Mouse (Mus musculus) limb, embryonic 10.5 days (tissue): ENCODE results near the gene Man2c1. TPM values are rescaled to one million over a fixed set of nuclear protein-coding genes. Genes with fewer than 3 reads are reported as not detected.
A peak's percentile ranks its signal among the peaks of the same experiment; 100 is the strongest.

ENCODE experiments used
- DNase-seq: peaks from one replicate; pipeline ENCODE4 v3.0.0-alpha.2; 2017; ENCODE audit warnings: low spot score
- H3K27ac ChIP-seq: fragments of 300-500 bp; sonication (generic); 2 replicates; pipeline ENCODE4 v1.5.1; 2016; ENCODE audit warnings: mild to moderate bottlenecking
- H3K27me3 ChIP-seq: fragments of 300-500 bp; sonication (generic); 2 replicates; pipeline ENCODE4 v1.6.1; 2016; ENCODE audit warnings: low read depth, mild to moderate bottlenecking; ENCODE audit not compliant: poor library complexity, severe bottlenecking
- H3K36me3 ChIP-seq: fragments of 300-500 bp; sonication (generic); 2 replicates; pipeline ENCODE4 v1.6.1; 2016; ENCODE audit warnings: mild to moderate bottlenecking, moderate library complexity
- H3K4me1 ChIP-seq: fragments of 300-500 bp; sonication (generic); 2 replicates; pipeline ENCODE4 v1.6.1; 2016
- H3K4me3 ChIP-seq: fragments of 300-500 bp; sonication (generic); 2 replicates; pipeline ENCODE4 v1.5.1; 2016; ENCODE audit warnings: mild to moderate bottlenecking, moderate library complexity
- H3K9me3 ChIP-seq: fragments of 300-500 bp; sonication (generic); replicated peaks from 2 replicates; pipeline ENCODE4 v1.6.1; 2016; ENCODE audit warnings: mild to moderate bottlenecking
- WGBS: fragments of 180-500 bp; shearing (Covaris S2); methylation state at CpG from one replicate; pipeline ENCODE4 v1.1.7; 2016; 5-methylcytosine and 5-hydroxymethylcytosine counted together
- polyA plus RNA-seq: library from polyadenylated mRNA; unstranded; fragments of >200 nt; fragmentation: Nextera tagmentation; extraction: Ambion mirVana; gene quantifications from 2 replicates; pipeline ENCODE4 v1.2.1, GENCODE M21; 2016

The Man2c1 gene
- polyA plus RNA-seq, 1 experiment from 2014 or later: 72.1 TPM

DNA sequence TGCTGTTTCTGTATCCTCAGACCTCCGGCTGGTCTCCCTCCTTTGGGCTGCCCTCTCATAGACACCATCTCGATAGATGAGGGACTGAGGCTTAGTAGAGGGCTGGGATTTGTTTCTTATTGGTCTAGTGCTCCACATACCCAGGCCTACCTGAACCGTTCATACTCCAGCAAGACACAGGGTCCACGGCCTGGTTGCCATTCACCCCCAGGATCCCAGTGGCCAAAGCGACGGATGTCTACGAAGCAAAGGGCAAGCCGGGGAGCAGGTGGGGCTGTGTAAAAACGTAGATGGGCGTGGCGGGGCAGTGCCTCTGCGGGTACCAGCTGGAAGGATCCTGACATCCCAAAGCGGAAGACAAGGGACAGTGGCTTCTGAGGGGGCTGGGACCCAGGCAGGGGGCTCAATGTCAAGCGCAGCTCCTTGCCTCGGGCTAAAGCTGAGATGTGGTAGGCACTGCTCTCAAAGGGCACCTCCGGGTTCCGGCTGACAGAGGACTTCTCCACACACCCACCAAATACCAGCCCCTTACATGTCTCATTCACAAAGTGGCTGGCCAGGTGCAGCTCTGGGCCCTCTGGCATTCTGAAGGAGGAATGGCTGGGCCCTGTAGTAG lies 16.1 kb downstream of the Man2c1 start:
- H3K36me3 ChIP-seq: peaks cover 26% of the 10 kb centered on the region
- H3K9me3 ChIP-seq: no peaks in the 10 kb centered on the region
- H3K4me3 ChIP-seq: no peak overlapping the region
- H3K27ac ChIP-seq: no peak overlapping the region
- DNase-seq: no peak
- H3K27me3 ChIP-seq: no peaks in the 10 kb centered on the region
- WGBS: 90% methylated on average over 17 of the region's 17 CpGs
- peaks cover 19% of the 10 kb centered on the region for H3K4me1 ChIP-seq

DNA sequence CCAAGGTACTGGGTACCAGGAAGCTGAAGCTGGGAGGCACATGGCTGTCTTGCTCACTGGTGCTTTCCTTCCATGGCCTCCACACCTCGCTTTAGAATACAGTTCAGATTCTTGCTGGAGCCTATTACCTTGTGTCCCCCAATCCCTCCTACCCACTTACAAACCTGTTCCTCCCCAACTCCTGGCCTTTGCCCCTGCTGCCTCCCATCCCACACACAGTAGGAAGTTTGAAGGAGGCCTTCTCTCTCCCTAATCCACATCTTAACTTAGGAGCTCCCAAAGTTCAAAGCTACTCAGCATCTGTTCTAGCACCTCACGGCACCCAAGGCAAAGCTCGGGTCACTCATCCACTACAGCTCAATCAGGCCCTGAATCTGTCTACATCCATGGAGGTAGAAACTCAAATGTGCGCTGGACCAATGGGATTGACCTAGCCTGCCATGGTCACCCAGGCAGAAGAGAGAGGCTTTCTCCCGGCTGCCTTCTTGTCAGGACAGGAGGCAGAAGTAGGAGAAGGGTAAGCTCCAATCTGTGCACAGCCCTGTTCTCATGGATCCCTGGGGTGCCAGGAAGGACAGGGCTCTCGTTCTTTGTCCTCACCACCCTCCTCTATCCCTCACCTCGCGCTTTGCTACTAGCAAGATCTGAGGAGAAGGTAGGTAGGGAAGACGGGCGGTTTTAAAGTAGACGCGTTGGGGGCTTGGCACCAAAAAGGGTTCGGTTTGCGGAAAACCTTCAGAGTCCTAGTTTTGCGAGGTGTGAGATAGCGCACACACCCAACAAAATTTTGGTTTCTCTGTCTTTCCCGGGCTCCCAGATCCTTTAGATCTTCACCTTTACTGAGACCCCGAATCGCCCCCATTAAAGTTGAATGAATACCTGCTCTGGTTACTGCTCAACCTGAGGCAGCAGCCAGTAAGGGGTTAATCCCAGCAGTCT lies 17.0 kb downstream of the Man2c1 start:
- WGBS: 8% methylated on average over 19 of the region's 19 CpGs
- H3K27ac ChIP-seq: peak overlapping the region; percentile 83
- DNase-seq: no peak
- H3K36me3 ChIP-seq: peaks cover 17% of the 10 kb centered on the region
- H3K9me3 ChIP-seq: no peaks in the 10 kb centered on the region
- H3K4me3 ChIP-seq: peak overlapping the region; percentile 64
- peaks cover 19% of the 10 kb centered on the region for H3K4me1 ChIP-seq
- H3K27me3 ChIP-seq: no peaks in the 10 kb centered on the region

DNA sequence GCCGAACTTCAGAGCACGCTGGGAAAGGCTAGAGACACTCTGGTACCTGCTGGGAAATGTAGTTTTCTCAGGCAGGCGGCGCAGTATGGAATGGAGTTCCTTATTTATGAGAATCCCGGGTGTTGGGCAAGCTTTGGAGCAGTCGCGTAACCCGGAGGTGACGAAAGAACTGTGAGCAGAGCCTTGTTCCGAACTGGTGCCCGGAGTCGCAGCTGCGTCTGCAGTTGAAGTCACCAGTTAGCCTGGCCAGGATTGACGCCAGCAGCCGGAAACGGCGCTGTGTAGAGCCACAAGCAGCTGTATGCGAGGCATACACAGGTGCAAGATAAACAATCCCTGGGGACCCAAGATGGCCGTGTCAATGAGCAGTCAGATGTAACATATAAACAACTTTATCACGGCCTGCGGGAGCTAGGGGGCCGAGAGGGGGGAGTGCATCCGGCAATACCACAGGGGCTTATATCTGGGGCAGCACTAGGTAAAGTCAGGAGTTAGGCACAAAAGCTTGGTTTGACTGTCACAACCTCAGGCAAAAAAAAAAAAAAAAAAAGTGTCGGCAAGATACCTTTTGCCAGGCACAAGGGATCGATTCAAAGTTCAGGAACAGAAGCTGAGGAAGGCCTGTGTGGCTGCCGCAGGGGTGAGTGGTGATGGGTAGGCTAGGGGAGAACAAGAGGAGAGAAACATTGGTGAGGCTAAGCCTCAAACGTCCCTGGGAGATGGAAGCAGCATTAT lies 17.8 kb downstream of the Man2c1 start, which contains the start of gene Neil1:
Gene Neil1, minus strand, starts transcription at position 162 of the 735 bp plus-strand sequence.
- peaks cover 8% of the 10 kb centered on the region for H3K36me3 ChIP-seq
- WGBS: 2% methylated on average over 27 of the region's 27 CpGs
- no peaks in the 10 kb centered on the region for H3K27me3 ChIP-seq
- H3K9me3 ChIP-seq: no peaks in the 10 kb centered on the region
- peak; percentile 82 for DNase-seq
- H3K4me1 ChIP-seq: peaks cover 19% of the 10 kb centered on the region
- peak within 1 kb of the TSS; percentile 64 for H3K4me3 ChIP-seq
- peak within 1 kb of the TSS; percentile 83 for H3K27ac ChIP-seq

DNA sequence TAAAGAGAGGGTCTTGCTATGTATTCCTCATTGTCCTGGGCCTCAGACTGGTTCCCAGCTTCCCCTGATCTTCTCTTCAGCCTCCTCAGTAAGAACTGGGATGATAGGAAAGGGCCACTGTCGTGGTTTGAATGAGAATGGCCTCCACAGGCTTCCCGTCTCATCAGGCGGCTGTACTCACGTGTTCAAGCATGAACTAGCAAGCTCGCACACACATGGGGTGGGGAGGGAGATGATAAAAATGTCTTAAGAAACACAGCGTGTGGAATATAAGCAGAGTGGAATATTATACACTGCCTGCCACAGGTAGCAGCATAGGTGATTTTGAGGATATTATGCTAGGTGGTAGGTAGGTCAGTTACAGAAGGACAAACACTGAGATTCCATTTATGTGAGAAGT lies 18.5 kb downstream of the Man2c1 start:
- H3K36me3 ChIP-seq: 0 out of 2 replicates have a peak, but pooled peaks cover 2% of the 10 kb centered on the region
- WGBS: 80% methylated on average over 6 of the region's 6 CpGs
- DNase-seq: no peak
- H3K9me3 ChIP-seq: no peaks in the 10 kb centered on the region
- H3K27me3 ChIP-seq: no peaks in the 10 kb centered on the region
- peak overlapping the region; percentile 64 for H3K4me3 ChIP-seq
- peaks cover 19% of the 10 kb centered on the region for H3K4me1 ChIP-seq
- peak overlapping the region; percentile 83; the same call in 1 of the 2 replicates for H3K27ac ChIP-seq

DNA sequence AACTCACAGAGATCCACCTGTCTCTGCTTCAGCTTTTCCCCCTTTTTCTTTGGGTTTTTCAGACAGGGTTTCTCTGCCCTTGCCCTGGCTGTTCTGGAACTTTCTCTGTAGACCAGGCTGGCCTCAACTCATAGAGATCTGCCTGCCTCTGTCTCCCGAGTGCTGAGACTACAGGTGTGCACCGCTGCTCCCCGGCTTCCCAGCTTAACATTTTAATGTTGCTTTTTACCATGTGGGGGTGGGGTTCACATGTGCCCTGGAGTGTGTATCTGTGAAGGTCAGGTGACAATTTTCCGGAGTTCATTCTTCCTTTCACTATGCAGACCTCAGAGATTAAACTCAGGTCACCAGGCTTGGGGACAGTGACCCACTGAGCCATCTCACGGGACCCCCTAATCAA lies 19.7 kb downstream of the Man2c1 start:
- WGBS: 86% methylated on average over 5 of the region's 5 CpGs
- no peak for DNase-seq
- Histone ChIP-seq H3K4me1 (peaks cover 19% of the 10 kb centered on the region), H3K27me3 (no peaks in the 10 kb centered on the region), H3K9me3 (no peaks in the 10 kb centered on the region), H3K4me3 (no peak overlapping the region), H3K27ac (no peak overlapping the region), H3K36me3 (peaks cover 6% of the 10 kb centered on the region; the same call in 1 of the 2 replicates)

DNA sequence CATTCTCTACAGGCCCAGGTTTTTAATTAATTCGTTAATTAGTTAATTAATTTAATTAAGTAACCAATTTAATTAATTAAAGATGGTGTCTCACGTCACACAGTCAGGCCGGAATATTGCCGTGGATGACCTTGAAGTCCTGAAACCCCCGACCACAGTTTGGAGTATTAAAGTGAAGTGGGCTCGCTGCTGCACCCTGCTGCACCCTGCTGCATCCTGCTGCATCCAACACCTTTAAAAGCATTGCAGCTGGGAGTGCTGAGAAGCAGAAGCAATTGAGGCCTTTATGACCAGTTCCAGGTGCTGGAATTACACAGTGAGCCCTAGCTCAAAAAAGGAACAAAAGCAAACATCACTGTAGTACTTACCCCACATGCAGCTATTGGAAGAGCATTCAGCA lies 21.8 kb downstream of the Man2c1 start:
- H3K27ac ChIP-seq: no peak overlapping the region
- 54% methylated on average over 6 of the region's 6 CpGs for WGBS
- DNase-seq: no peak
- no peaks in the 10 kb centered on the region for H3K9me3 ChIP-seq
- H3K27me3 ChIP-seq: no peaks in the 10 kb centered on the region
- H3K4me1 ChIP-seq: peaks cover 18% of the 10 kb centered on the region
- peaks cover 13% of the 10 kb centered on the region; the same call in 1 of the 2 replicates for H3K36me3 ChIP-seq
- H3K4me3 ChIP-seq: no peak overlapping the region

DNA sequence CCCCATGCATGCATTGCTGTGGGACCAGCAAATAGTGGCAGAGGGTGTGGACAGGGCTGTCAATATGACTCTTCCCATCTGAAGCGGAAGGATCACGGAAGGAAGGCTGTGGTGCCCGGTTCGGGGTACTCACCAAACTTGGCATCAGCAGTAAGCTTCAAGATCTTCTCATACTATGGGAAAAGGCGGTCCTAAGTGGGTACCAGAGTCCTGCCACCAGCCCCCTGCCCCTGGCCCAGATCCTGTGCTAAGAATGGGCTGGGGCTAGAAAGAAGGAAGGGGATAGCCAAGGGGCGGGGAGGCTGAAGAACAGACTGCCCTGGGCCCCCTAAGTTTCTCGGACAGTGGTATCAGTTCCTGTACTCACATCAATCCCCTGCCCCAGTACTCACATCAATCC lies 25.9 kb downstream of the Man2c1 start:
- Histone ChIP-seq H3K36me3 (peaks cover 13% of the 10 kb centered on the region; the same call in 1 of the 2 replicates), H3K4me3 (no peak overlapping the region), H3K27me3 (no peaks in the 10 kb centered on the region), H3K9me3 (no peaks in the 10 kb centered on the region), H3K4me1 (peaks cover 19% of the 10 kb centered on the region), H3K27ac (no peak overlapping the region)
- 91% methylated on average over 7 of the region's 7 CpGs for WGBS
- DNase-seq: no peak

DNA sequence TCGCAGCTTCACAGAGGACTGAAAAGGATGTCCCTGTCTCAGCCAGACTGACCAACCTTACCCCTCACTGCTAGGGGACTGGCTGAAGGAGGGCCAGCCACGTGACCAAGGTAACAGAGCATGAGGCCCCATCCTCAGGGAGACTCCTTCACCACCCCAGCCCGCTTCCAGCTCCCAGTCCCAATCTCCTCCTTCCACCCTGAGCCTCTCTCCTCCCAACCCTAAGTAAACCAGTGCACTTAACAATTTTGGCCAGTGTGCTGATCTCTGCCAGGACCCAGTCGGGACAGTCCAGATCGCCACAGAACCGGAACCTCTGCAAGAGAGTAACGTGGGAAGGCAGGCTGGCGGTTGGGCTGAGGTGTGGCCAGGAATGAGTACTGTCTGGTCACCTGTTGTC lies 26.3 kb downstream of the Man2c1 start:
- WGBS: 89% methylated on average over 8 of the region's 8 CpGs
- Histone ChIP-seq H3K9me3 (no peaks in the 10 kb centered on the region), H3K36me3 (peaks cover 13% of the 10 kb centered on the region; the same call in 1 of the 2 replicates), H3K27ac (no peak overlapping the region), H3K4me3 (peak overlapping the region; percentile 90), H3K27me3 (no peaks in the 10 kb centered on the region), H3K4me1 (peaks cover 19% of the 10 kb centered on the region)
- DNase-seq: no peak

DNA sequence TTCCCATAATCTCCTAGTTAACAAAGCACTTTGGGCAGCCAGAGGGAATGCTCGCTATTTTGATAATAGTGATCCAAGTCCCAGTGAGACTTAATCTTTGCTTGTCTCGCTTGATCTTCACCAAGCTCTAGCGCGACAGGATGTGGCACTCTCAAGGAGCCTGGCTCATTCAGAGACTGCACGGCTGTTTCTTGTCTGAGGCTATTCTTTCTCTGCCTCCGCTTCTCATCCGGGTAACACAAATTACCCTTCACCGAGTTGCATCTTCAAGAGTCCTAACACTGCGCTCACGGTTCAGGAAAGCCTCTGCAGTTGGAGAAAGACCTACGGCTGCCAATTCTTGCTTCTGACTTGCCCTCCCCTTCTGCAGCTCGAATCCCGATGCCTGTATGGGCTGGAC lies 27.0 kb downstream of the Man2c1 start:
- peaks cover 19% of the 10 kb centered on the region for H3K4me1 ChIP-seq
- H3K27me3 ChIP-seq: no peaks in the 10 kb centered on the region
- H3K36me3 ChIP-seq: peaks cover 13% of the 10 kb centered on the region; the same call in 1 of the 2 replicates
- H3K4me3 ChIP-seq: peak overlapping the region; percentile 90
- no peaks in the 10 kb centered on the region for H3K9me3 ChIP-seq
- no peak for DNase-seq
- peak overlapping the region; percentile 88 for H3K27ac ChIP-seq
- 39% methylated on average over 13 of the region's 13 CpGs for WGBS

DNA sequence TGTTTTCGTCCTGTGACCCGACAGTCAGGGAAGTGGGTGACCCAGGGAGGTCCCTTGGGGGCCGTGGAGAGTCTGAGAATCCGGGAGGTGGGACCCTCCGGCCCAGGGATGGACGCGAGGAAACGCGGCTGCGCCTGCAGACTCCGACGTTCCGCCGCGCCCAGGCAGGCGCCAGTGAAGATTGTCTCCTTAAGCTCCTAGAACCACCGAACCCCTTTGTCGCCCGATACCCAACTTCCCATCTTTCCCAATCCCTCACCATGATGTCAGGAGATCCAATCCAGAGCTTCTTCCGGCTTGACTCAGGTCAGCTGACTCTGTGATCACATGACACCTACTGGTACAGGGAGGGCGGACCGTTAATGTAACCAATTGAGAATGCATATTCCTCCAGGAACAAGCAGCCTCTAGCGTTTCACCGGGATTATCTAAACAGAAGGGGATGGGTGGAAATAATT lies 27.6 kb downstream of the Man2c1 start, which contains the start of gene Commd4:
Gene Commd4, minus strand, starts transcription at position 319 of the 458 bp plus-strand sequence.
- DNase-seq: peak; percentile 95
- WGBS: under 1% methylated on average over 24 of the region's 24 CpGs
- peak within 1 kb of the TSS; percentile 90 for H3K4me3 ChIP-seq
- H3K27me3 ChIP-seq: no peaks in the 10 kb centered on the region
- H3K9me3 ChIP-seq: no peaks in the 10 kb centered on the region
- H3K36me3 ChIP-seq: peaks cover 13% of the 10 kb centered on the region; the same call in 1 of the 2 replicates
- H3K4me1 ChIP-seq: peaks cover 19% of the 10 kb centered on the region
- peak within 1 kb of the TSS; percentile 88 for H3K27ac ChIP-seq

DNA sequence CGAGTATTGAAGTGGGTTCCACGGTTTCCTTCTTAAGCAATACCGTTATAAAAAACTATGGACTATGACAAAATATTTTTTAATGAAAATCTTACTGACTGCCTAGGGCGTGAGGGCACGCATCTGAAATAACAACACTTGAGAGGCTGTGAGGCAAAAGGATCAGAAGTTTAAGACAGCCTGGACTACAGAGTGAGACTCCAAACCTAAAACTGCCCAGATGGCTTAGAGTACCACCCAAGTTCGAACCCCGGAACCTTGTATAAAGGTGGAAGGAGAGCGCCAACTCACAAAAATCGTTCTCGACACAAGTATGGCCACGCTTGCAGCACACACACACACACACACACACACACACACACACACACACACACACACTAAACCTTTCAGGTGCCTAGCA lies 28.0 kb downstream of the Man2c1 start:
- DNase-seq: no peak
- Histone ChIP-seq H3K4me3 (peak overlapping the region; percentile 90), H3K36me3 (peaks cover 13% of the 10 kb centered on the region; the same call in 1 of the 2 replicates), H3K4me1 (peaks cover 19% of the 10 kb centered on the region), H3K9me3 (no peaks in the 10 kb centered on the region), H3K27ac (peak overlapping the region; percentile 88), H3K27me3 (no peaks in the 10 kb centered on the region)
- WGBS: 38% methylated on average over 11 of the region's 11 CpGs

DNA sequence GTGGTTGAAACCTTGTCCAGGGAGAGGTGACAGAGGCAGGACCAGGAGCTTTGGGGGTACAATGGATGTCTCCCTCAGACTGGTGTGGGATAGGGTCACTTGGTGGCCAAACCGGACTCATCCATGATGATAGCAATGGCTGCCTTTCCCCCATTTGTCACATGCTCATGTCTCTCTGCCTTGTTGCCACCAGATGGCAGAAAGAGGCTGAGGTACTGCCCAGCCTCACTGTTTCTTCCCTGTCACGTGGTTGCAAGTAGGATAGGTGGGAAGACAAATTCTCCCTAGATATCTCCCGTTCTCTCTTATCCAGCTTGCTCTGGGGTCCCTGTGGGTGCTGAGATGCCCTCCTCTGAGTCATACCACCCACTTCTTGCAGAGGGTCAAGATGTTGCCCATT lies 32.0 kb downstream of the Man2c1 start:
- WGBS: 23% methylated on average over 3 of the region's 3 CpGs
- Histone ChIP-seq H3K27me3 (no peaks in the 10 kb centered on the region), H3K27ac (no peak overlapping the region), H3K4me1 (peaks cover 9% of the 10 kb centered on the region), H3K36me3 (no peaks in the 10 kb centered on the region), H3K4me3 (no peak overlapping the region), H3K9me3 (no peaks in the 10 kb centered on the region)
- DNase-seq: peak; percentile 30
